Mouse (Mus musculus) gastrocnemius, postnatal 36 days (tissue): ENCODE results near the gene Sst. TPM values are rescaled to one million over a fixed set of nuclear protein-coding genes. Genes with fewer than 3 reads are reported as not detected.
A peak's percentile ranks its signal among the peaks of the same experiment; 100 is the strongest.
"Not testable (repeated sequence)": the region's sequence is repeated elsewhere in the genome, so short reads cannot be mapped to it uniquely, and the experiment has no call there.

Experiments used
- DNase-seq, 2 experiments: peaks; one replicate each; pipeline ENCODE4 v3.0.0; 2022
- intact Hi-C: fragments of 180-260 bp; cut with DNase I; formaldehyde crosslinking; loops from one replicate; pipeline ENCODE4 v1.15.1; 2025
- long read RNA-seq, 2 experiments: library from polyadenylated mRNA; stranded (forward); transcript quantifications; one replicate each; pipeline ENCODE4 v2.0.0; 2021
- total RNA-seq, 2 experiments: library from RNA; stranded (reverse); gene quantifications; 2 replicates each; pipeline ENCODE4 v1.2.3; 2021

Sst gene
- not detected for total RNA-seq
- long read RNA-seq, experiment 1 = 0 reads
- long read RNA-seq, experiment 2 = 0 reads

- intact Hi-C loops = no loop called here
These were observed at the start of gene Sst for GRCm38 (mm10) chr16:23890636-23891035. Gene Sst, minus strand, starts transcription at chr16:23890958.

GRCm38 (mm10) chr16:23934397-23934796, 43.6 kb upstream of the Sst start:
- intact Hi-C loops = no loop called here
- no peak for DNase-seq

More at GRCm38 (mm10) chr16:23890636-23891035, at the start of gene Sst:
- no peak for DNase-seq

DNA sequence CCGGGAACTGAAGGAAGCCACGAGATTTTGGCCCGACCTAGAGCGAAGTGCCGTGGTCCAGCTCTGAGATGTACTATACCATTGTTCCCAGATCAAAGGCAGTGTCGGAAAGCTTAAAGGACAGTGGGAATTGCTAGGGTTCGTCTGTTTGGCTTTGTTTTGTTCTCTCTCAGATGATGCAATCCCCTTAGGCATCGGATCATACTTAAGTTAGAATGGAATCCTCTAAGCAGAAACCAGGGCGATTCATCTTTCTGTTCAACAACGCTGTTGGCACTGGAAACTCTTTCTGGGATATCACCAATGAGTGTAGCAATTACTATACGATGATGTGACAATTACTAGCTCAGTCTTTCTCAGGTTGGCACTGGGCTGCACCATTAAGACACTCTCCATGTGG, 41.5 kb upstream of the Sst start, which contains the start of gene Rtp2:
Rtp2 (minus strand) TSS at position 101 of the 400 bp plus-strand sequence.
- no peak for DNase-seq
- intact Hi-C loops = no loop called here

- intact Hi-C loops = no loop called here
- DNase-seq = no peak
These were observed 40.5 kb upstream of the Sst start for GRCm38 (mm10) chr16:23931275-23931674.

GRCm38 (mm10) chr16:23930426-23931073, 39.8 kb upstream of the Sst start:
- intact Hi-C loops = no loop called here
- DNase-seq = no peak

GRCm38 (mm10) chr16:23927301-23928114, 36.8 kb upstream of the Sst start:
- intact Hi-C loops = no loop called here
- no peak for DNase-seq

DNA sequence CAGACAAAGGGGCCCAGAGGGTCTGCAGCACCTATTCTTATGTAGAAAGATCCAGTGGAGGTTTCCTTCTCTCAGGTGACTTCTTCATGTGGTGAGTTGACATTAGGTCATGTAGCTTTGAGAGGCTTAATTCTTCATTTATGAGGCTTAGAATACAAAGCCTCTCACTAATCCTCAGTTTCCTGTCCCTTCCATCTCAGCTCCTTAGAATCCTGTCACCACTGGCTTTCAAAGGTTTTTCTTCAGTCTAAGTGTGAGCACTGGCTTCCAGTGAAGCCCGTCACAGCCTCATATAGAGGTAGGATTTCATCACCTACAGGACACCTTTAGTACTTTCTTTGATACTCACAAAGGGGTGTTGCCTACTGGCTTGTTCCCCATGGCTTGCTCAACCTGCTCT, 32.1 kb upstream of the Sst start:
- intact Hi-C loops = no loop called here

GRCm38 (mm10) chr16:23921697-23922096, 30.9 kb upstream of the Sst start:
- DNase-seq = no peak
- intact Hi-C loops = no loop called here

More for the DNA sequence above, 32.1 kb upstream of the Sst start:
- DNase-seq = no peak

DNA sequence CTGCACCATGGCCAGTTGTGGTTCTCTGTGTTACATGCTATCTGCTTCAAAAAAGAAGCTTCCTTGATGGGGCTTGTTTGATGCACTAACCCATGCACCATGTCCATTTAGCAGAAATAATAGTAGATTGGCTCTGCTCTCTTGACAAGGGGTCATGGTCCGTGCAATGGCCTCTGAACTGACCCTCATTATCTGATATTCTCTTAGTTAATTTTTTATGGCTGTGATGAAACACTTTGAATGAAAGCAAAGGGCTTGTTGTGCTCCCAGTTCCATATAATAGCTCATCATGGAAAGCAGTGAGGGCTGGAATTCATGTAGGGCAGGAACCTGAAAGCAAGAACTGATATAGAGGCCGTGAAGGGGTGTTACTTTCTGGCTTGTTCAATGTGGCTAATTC, 28.7 kb upstream of the Sst start:
- intact Hi-C loops = no loop called here
- no peak for DNase-seq

DNA sequence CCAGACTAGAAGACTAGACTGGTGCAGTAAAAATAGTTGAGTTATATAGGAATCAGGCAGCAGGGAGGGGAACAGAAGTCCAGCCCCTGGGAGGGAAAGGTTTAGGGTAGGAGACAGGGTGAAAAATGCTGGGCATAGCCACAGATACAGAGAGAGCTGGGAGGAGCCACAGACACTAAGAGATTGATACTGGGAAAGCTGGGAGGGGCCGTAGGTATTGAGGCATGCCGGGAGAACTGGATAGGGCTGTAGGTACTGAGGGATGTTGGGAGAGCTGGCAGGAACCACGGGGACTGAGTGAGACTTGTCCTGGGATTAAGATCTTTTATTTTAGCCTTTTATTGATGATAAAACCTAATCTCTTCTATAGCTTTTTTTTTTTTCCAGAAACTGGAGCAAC, 22.6 kb upstream of the Sst start:
- intact Hi-C loops = no loop called here
- no peak for DNase-seq

GRCm38 (mm10) chr16:23912741-23913140, 22.0 kb upstream of the Sst start:
- intact Hi-C loops = no loop called here
- no peak for DNase-seq

DNA sequence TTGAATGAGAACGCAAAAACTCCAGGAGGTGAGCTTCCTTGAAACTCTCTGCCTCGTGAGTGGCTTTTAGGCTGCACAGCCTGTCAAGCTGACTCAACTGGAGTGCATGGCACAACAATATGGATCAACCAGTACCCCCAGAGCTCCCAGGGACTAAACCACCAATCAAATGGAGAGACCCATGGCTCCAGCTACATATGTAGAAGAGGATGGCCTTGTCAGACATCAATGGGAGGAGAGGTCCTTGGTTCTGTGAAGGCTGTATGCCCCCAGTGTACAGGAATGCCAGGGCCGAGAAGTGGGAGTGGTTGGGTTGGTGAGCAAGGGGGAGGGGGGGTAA, 18.2 kb upstream of the Sst start:
- intact Hi-C loops = not testable (repeated sequence)

GRCm38 (mm10) chr16:23908076-23909014, 17.6 kb upstream of the Sst start:
- DNase-seq, intact Hi-C loops: not testable (repeated sequence)

More for the DNA sequence above, 18.2 kb upstream of the Sst start:
- not testable (repeated sequence) for DNase-seq

GRCm38 (mm10) chr16:23906586-23906985, 15.8 kb upstream of the Sst start:
- DNase-seq, intact Hi-C loops: not testable (repeated sequence)

- intact Hi-C loops = loop anchor here (5.0 kb wide), 1 partner anchor 51 kb away; no protein-coding TSS in a partner anchor
- no peak for DNase-seq
These were observed 10.7 kb upstream of the Sst start for GRCm38 (mm10) chr16:23901411-23901810.

- intact Hi-C loops = loop anchor here (5.0 kb wide), 1 partner anchor 52 kb away; no protein-coding TSS in a partner anchor
- no peak for DNase-seq
These were observed 9.3 kb upstream of the Sst start for GRCm38 (mm10) chr16:23900061-23900460.

DNA sequence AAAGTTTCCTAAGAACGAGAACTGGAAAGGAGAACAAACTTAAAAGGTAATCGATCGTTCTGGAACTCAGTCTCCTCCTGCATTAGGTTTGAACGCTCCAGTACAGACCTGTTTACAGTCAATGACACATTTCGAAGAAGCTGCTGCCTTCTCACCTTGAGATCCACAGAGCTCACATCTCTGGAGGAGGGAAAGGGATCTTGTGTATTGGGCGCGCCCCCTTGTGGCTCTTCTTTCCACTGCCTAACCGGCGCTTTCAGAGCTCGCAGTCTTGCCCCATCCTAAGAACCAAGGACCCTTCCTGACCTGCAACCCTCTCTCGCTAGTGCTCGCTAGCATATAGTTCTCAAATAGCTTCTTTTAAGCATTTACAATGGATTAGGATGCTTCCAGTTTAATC, 8.1 kb upstream of the Sst start:
- intact Hi-C loops = loop anchor here (1.0 to 2.0 kb wide), 2 partner anchors 348 to 447 kb away; no protein-coding TSS in a partner anchor

GRCm38 (mm10) chr16:23897984-23898586, 7.3 kb upstream of the Sst start:
- DNase-seq = peak; percentile 25 to 46
- intact Hi-C loops = loop anchor here (2.0 kb wide), 1 partner anchor 347 kb away; no protein-coding TSS in a partner anchor

More for the DNA sequence above, 8.1 kb upstream of the Sst start:
- DNase-seq = peak; percentile 51 to 57

DNA sequence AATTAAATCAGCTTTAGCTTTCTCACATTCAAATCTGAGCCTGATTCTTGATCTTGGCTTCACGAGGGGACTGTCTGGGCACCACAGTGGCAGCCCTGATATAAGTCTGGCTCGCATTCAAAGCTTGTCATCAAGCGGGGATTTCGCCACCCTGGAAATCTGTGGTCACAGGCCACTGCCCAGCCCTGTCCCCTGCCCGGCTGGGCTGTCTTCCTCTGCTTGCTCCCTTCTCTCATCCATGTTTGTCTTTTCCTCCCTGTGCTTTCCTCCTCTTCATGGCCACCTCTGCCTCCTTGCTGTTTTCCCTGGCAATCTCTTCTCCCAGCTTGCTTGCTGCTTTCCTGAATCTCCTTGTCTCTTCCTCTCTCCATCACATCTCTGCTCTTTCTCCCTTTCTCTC, 6.7 kb upstream of the Sst start:
- intact Hi-C loops = no loop called here
- no peak for DNase-seq

DNA sequence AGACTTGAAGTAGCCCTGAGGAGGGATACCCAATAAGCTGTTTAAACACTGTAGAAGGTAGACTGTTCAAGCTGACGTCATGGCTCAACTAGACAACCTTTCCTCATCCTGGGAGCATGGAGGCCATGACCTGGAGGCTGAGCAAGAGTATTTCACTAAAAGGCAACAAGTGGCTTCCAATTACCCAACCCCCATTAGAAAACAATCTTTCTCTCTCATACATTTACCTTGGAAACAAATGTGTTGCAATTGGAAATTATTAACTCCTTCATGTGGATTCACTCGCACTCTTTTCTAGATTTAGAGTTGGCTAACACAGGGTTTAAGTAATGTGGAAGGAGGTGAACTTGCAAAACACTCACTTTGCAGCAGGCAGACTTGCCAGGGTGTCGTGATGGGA, 4.4 kb upstream of the Sst start:
- DNase-seq = no peak
- intact Hi-C loops = no loop called here
